Mouse (Mus musculus) cortical plate, adult 2 months (tissue): ENCODE results near the gene Ninj1.

ENCODE experiments used
- CTCF ChIP-seq: fragments of 200-500 bp; IDR thresholded peaks from 2 replicates; pipeline ENCODE4 v1.5.1; 2011; ENCODE audit warnings: mild to moderate bottlenecking, control low read depth, low read length; ENCODE audit not compliant: insufficient read depth; ENCODE audit errors: extremely low read depth
- POLR2A ChIP-seq: fragments of 200-500 bp; IDR thresholded peaks from 2 replicates; pipeline ENCODE4 v1.6.1; 2011; ENCODE audit warnings: mild to moderate bottlenecking, low read length, control low read depth; ENCODE audit not compliant: insufficient read depth; ENCODE audit errors: extremely low read depth

- TF ChIP-seq POLR2A (no peak), CTCF (no peak)
These were observed 11.4 kb downstream of the Ninj1 start for GRCm38 (mm10) chr13:49198734-49199133.
